Mouse (Mus musculus): ENCODE data around the gene Mien1. TPM values are rescaled to one million over a fixed set of nuclear protein-coding genes. Genes with fewer than 3 reads are reported as not detected.

Gene Mien1
- polyA plus RNA-seq, 1 experiment from 2014 or later: 276 TPM

DNA sequence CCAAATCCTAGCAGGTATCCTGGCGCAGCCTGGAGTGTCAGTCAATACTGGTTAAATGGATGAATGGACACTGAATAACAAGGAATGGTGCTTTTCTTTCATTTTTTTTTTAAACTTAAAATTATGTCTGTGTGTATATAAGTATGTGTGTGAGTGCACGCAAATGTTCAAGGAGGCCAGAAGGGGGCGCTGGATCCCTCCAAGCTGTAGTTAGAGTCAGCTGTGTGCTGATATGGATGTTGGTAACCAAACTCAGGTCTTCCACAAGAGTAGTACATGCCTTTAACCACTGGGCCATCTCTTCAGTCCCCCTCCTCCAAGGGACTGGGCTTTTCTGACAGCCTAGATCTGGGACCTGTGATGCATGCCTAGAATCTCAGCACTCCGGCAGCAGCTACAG is 16.7 kb upstream of the Mien1 start:
- WGBS: 84% methylated on average over 4 of the region's 4 CpGs
- Histone ChIP-seq H3K27ac (ENCODE audit: low read depth, low read length) (no peak overlapping the region), H3K4me3 (ENCODE audit: low read length) (no peak overlapping the region), H3K36me3 (ENCODE audit: control insufficient read depth, insufficient read depth, low read length) (no peaks in the 10 kb centered on the region), H3K9me3 (ENCODE audit: control insufficient read depth, low read length) (no peaks in the 10 kb centered on the region), H3K9ac (ENCODE audit: low read depth, low read length) (no peak overlapping the region), H3K4me1 (ENCODE audit: control insufficient read depth, insufficient read depth, low read depth, low read length) (peaks cover 4% of the 10 kb centered on the region; the same call in 1 of the 2 replicates), H3K4me2 (ENCODE audit: low read length) (no peak overlapping the region), H3K27me3 (replicated peaks; ENCODE audit: control insufficient read depth, insufficient read depth, low read length) (peaks cover 9% of the 10 kb centered on the region; the same call in 1 of the 2 replicates)
- no peak for ATAC-seq

DNA sequence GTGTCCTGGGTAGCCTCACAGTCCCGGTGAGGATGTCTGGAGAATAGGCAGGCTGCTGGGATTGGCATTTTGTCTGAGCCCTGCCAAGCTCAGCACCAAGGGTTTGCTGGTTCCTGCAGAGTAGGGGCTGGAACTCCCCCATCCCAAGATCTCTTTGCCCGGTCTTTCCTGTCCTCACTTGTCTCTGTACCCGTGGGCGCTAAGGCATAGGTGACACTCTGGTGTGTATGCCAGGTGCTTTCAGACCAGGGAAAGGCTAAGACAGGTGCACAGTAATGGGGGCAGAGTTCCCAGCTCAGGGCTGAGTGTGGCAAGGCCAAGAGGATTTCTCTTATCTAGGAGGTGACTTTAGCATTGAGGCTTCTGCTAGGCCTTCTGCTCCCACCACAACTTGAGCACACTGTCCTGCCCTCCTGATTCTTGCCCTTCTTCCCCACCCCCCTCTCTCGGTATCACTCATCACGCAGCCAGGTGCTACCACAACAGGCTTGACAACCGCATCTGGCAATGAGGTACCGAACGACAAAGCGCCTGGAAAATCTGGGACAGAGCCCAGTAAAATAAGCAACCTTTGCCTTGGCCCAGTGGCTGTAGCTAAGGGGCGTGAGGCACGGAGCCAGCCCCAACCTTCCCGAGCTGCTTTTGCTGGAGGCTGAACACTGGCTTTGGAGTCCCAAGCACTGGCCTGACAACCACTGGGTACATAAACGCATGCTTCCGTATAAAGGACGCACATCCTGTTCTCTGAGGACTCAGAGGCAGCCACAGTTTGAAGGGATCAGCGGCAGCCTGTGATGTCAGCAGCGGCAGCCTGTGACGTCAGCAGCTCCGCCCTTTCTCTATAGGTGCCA is 11.4 kb upstream of the Mien1 start:
- H3K36me3 ChIP-seq (ENCODE audit: control insufficient read depth, insufficient read depth, low read length): no peaks in the 10 kb centered on the region
- no peak for ATAC-seq
- no peak overlapping the region for H3K4me2 ChIP-seq (ENCODE audit: low read length)
- peaks cover 4% of the 10 kb centered on the region; the same call in 1 of the 2 replicates for H3K4me1 ChIP-seq (ENCODE audit: control insufficient read depth, insufficient read depth, low read depth, low read length)
- peaks cover 23% of the 10 kb centered on the region for H3K27me3 ChIP-seq (replicated peaks; ENCODE audit: control insufficient read depth, insufficient read depth, low read length)
- no peaks in the 10 kb centered on the region for H3K9me3 ChIP-seq (ENCODE audit: control insufficient read depth, low read length)
- H3K9ac ChIP-seq (ENCODE audit: low read depth, low read length): no peak overlapping the region
- H3K27ac ChIP-seq (ENCODE audit: low read depth, low read length): no peak overlapping the region
- no peak overlapping the region for H3K4me3 ChIP-seq (ENCODE audit: low read length)
- 86% methylated on average over 20 of the region's 20 CpGs for WGBS

DNA sequence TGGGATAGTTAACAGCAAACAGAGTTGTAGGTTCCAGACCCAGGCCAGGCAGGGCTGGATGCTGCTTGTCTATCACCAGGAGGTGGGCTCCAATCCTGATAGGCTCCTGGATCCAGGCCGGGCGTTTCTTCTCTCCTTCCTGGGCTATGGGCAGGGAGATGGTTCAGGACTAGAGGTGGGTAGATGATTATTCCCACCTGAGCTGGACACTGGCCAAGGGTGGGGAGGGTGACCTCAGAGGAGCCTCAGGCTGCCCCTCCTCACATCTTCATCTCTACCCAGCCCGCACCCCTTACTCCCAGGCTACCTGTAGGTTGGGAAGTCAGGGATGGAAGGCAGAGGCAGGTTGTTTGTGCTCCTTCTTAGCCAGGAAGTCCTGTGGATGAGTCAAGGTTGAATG is 10.6 kb upstream of the Mien1 start:
- Histone ChIP-seq H3K9me3 (ENCODE audit: control insufficient read depth, low read length) (no peaks in the 10 kb centered on the region), H3K9ac (ENCODE audit: low read depth, low read length) (no peak overlapping the region), H3K4me3 (ENCODE audit: low read length) (no peak overlapping the region), H3K27me3 (replicated peaks; ENCODE audit: control insufficient read depth, insufficient read depth, low read length) (peaks cover 23% of the 10 kb centered on the region), H3K27ac (ENCODE audit: low read depth, low read length) (no peak overlapping the region), H3K36me3 (ENCODE audit: control insufficient read depth, insufficient read depth, low read length) (no peaks in the 10 kb centered on the region), H3K4me2 (ENCODE audit: low read length) (no peak overlapping the region), H3K4me1 (ENCODE audit: control insufficient read depth, insufficient read depth, low read depth, low read length) (peaks cover 4% of the 10 kb centered on the region; the same call in 1 of the 2 replicates)
- 90% methylated on average over 3 of the region's 3 CpGs for WGBS
- ATAC-seq: no peak

DNA sequence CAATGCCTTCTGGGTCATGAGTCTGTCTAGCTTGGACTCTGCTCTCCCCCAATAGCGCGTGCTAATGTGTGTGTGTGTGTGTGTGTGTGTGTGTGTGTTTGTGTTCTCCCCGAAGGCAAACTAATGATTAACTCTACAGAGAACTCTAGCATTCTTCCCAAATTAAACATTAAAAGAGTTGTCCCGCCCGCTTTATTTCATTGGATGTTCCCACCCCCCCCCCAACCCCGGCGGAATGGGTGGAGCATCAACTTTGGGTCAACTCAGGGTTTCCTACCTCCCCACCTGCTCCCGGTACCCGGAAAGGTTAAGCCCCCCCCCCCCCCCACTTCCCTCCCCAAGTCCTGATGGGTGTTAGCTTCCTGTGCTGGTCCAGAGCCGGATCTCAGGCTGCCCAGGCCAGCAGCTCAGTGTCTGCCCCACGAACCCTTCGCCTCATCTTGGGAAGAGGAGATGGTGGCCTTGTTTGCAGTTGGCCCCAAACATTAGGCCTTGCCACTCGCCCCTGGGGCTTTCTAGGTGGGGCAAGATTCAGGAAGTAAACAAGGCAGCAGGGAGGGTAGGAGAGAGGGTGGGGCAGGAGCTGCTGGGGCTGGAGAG is 9.5 kb upstream of the Mien1 start:
- no peaks in the 10 kb centered on the region for H3K36me3 ChIP-seq (ENCODE audit: control insufficient read depth, insufficient read depth, low read length)
- no peaks in the 10 kb centered on the region for H3K9me3 ChIP-seq (ENCODE audit: control insufficient read depth, low read length)
- H3K27ac ChIP-seq (ENCODE audit: low read depth, low read length): no peak overlapping the region
- 35% methylated on average over 11 of the region's 13 CpGs for WGBS
- H3K9ac ChIP-seq (ENCODE audit: low read depth, low read length): no peak overlapping the region
- H3K27me3 ChIP-seq (replicated peaks; ENCODE audit: control insufficient read depth, insufficient read depth, low read length): peaks cover 23% of the 10 kb centered on the region
- no peak overlapping the region for H3K4me3 ChIP-seq (ENCODE audit: low read length)
- H3K4me1 ChIP-seq (ENCODE audit: control insufficient read depth, insufficient read depth, low read depth, low read length): peaks cover 4% of the 10 kb centered on the region; the same call in 1 of the 2 replicates
- no peak for ATAC-seq
- no peak overlapping the region for H3K4me2 ChIP-seq (ENCODE audit: low read length)

DNA sequence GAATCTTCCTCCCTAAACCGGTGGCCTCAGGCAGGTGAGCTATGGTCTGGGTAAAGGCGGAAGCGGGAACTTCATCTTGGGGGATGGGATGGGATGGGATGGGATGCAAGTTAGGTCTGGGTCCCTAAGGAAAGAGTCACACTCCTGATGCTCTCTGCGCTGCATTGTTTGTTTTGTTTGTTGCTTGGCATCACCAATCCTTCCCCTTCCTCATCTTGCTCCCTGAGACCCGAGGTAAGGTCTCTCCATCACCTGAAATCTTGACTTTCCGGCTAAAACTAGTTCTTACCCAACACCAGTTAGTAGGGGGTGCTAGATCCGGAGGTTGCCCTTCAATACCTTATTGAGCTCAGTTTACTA is 8.7 kb upstream of the Mien1 start:
- H3K9ac ChIP-seq (ENCODE audit: low read depth, low read length): peak overlapping the region; percentile 43
- 11% methylated on average over 7 of the region's 7 CpGs for WGBS
- H3K4me1 ChIP-seq (ENCODE audit: control insufficient read depth, insufficient read depth, low read depth, low read length): peaks cover 4% of the 10 kb centered on the region; the same call in 1 of the 2 replicates
- peak overlapping the region; percentile 22 for H3K4me3 ChIP-seq (ENCODE audit: low read length)
- no peak for ATAC-seq
- peak overlapping the region; percentile 42 for H3K4me2 ChIP-seq (ENCODE audit: low read length)
- H3K9me3 ChIP-seq (ENCODE audit: control insufficient read depth, low read length): no peaks in the 10 kb centered on the region
- no peak overlapping the region for H3K27ac ChIP-seq (ENCODE audit: low read depth, low read length)
- peaks cover 23% of the 10 kb centered on the region for H3K27me3 ChIP-seq (replicated peaks; ENCODE audit: control insufficient read depth, insufficient read depth, low read length)
- H3K36me3 ChIP-seq (ENCODE audit: control insufficient read depth, insufficient read depth, low read length): no peaks in the 10 kb centered on the region

DNA sequence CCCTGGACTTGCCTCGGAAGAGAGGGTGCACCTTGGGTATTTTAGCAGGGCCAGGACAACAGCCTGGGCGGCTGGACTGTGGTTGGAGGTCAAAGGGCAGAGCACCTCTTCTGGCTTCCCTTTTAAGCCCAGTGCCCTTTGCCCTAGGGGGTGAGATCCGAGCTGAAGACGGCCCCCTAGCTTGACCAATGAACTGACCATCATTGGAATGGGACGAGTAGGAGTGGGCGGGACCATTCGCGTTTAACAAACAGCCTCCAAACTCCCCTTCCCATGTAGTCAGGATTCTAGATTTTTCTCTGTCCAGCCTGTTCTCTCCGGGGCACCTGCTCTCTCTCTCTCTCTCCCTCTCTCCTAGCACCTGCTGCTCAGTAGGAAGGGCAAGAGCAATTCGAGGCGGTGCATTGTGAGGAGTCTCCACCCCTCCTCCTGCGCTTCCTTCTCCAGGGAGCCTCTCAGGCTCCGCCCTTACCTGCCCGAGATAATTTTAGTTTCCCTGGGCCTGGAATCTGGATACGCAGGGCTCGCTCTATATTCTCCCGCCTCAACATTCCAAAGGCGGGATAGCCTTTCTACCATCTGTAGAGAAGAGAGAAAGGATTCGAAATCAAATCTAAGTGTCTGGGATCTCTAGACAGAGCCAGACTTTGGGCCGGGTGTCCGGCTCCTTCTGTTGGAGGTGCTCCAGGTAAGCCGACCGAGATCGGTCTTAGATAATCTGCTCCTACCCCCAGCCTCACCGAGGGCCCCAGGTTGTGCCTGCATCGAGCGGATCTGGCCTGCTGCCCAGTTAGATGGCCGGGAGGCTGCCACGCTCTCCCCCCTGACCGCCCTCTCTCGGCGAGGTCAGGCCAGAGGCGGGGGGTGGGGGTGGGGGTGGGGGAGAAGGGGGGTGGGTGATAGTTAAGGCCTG is 8.0 kb upstream of the Mien1 start:
- no peak overlapping the region for H3K27ac ChIP-seq (ENCODE audit: low read depth, low read length)
- H3K36me3 ChIP-seq (ENCODE audit: control insufficient read depth, insufficient read depth, low read length): no peaks in the 10 kb centered on the region
- peaks cover 23% of the 10 kb centered on the region for H3K27me3 ChIP-seq (replicated peaks; ENCODE audit: control insufficient read depth, insufficient read depth, low read length)
- H3K9me3 ChIP-seq (ENCODE audit: control insufficient read depth, low read length): no peaks in the 10 kb centered on the region
- no peak for ATAC-seq
- WGBS: 3% methylated on average over 31 of the region's 33 CpGs
- peak overlapping the region; percentile 22 for H3K4me3 ChIP-seq (ENCODE audit: low read length)
- peak overlapping the region; percentile 43 for H3K9ac ChIP-seq (ENCODE audit: low read depth, low read length)
- H3K4me1 ChIP-seq (ENCODE audit: control insufficient read depth, insufficient read depth, low read depth, low read length): peaks cover 4% of the 10 kb centered on the region; the same call in 1 of the 2 replicates
- peak overlapping the region; percentile 42 for H3K4me2 ChIP-seq (ENCODE audit: low read length)

DNA sequence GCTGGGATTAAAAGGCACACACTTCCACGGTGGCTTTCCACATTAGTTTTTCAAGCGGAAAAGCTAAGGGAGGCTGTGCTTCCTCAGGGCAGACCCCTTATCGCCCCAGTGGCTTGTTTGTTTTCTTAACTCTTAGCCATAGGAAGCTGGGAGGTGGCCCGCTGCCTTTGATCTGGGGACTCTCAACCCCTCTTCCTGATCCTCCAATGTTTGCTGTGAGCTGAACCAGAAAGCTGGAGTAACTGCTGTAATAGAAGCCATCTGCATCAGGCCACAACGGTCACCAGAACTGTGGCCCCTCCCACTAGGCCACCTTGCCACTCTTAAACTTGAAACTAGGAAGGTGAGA is 7.4 kb upstream of the Mien1 start, which contains the start of gene Grb7:
TSS of gene Grb7 (plus strand) at position 182 of the 349 bp plus-strand sequence.
- ATAC-seq: no peak
- 11% methylated on average over 5 of the region's 5 CpGs for WGBS
- Histone ChIP-seq H3K4me2 (ENCODE audit: low read length) (peak within 1 kb of the TSS; percentile 42), H3K4me3 (ENCODE audit: low read length) (peak within 1 kb of the TSS; percentile 22), H3K27ac (ENCODE audit: low read depth, low read length) (no peak within 1 kb of the TSS), H3K9ac (ENCODE audit: low read depth, low read length) (peak within 1 kb of the TSS; percentile 43), H3K9me3 (ENCODE audit: control insufficient read depth, low read length) (no peaks in the 10 kb centered on the region), H3K36me3 (ENCODE audit: control insufficient read depth, insufficient read depth, low read length) (no peaks in the 10 kb centered on the region), H3K27me3 (replicated peaks; ENCODE audit: control insufficient read depth, insufficient read depth, low read length) (peaks cover 23% of the 10 kb centered on the region), H3K4me1 (ENCODE audit: control insufficient read depth, insufficient read depth, low read depth, low read length) (peaks cover 4% of the 10 kb centered on the region; the same call in 1 of the 2 replicates)

DNA sequence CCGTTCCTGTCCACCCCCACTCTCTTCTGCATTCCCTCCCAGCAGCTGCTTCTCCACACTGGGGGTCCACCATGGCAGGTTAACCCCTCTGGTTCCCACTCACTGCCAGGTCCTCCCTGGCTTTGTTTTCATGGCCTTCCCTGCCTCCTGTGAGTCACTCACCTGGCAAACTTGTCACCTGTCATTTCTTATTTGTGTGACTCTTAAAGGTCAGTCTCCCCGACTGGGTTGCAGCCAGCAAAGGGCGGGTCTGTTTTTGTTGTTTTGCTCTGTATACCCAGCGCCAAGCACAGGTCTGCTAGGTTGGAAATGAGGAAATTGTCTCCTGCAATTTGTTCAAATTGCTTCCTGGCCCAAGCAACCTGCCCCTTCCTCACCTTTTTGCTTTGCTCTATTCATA is 6.9 kb upstream of the Mien1 start:
- Histone ChIP-seq H3K4me3 (ENCODE audit: low read length) (no peak overlapping the region), H3K4me1 (ENCODE audit: control insufficient read depth, insufficient read depth, low read depth, low read length) (peaks cover 4% of the 10 kb centered on the region; the same call in 1 of the 2 replicates), H3K4me2 (ENCODE audit: low read length) (no peak overlapping the region), H3K9me3 (ENCODE audit: control insufficient read depth, low read length) (no peaks in the 10 kb centered on the region), H3K9ac (ENCODE audit: low read depth, low read length) (no peak overlapping the region), H3K36me3 (ENCODE audit: control insufficient read depth, insufficient read depth, low read length) (no peaks in the 10 kb centered on the region), H3K27me3 (replicated peaks; ENCODE audit: control insufficient read depth, insufficient read depth, low read length) (peaks cover 23% of the 10 kb centered on the region), H3K27ac (ENCODE audit: low read depth, low read length) (no peak overlapping the region)
- ATAC-seq: no peak
- 67% methylated on average over 4 of the region's 4 CpGs for WGBS
